Mouse (Mus musculus) MEL (cell line): ENCODE data around the gene Maml3.

ENCODE experiments used
- CTCF ChIP-seq, 3 experiments: IDR thresholded peaks in 2 of 3; conservative IDR thresholded peaks in 1 of 3; 2 replicates each; pipeline ENCODE4 v1.5.1; 2011 to 2012; ENCODE audit warnings: low read length in 3 of 3, low read depth in 2 of 3, mild to moderate bottlenecking in 2 of 3, improper control_type of control experiment in 1 of 3, inconsistent platforms in 1 of 3, mixed read lengths in 1 of 3, moderate library complexity in 1 of 3; ENCODE audit not compliant: control insufficient read depth in 1 of 3, insufficient read depth in 1 of 3, poor library complexity in 1 of 3, severe bottlenecking in 1 of 3
- ELF1 ChIP-seq: IDR thresholded peaks from 2 replicates; pipeline ENCODE4 v1.6.1; 2014; ENCODE audit warnings: low read depth, mild to moderate bottlenecking, inconsistent platforms, low read length, improper control_type of control experiment, moderate library complexity

DNA sequence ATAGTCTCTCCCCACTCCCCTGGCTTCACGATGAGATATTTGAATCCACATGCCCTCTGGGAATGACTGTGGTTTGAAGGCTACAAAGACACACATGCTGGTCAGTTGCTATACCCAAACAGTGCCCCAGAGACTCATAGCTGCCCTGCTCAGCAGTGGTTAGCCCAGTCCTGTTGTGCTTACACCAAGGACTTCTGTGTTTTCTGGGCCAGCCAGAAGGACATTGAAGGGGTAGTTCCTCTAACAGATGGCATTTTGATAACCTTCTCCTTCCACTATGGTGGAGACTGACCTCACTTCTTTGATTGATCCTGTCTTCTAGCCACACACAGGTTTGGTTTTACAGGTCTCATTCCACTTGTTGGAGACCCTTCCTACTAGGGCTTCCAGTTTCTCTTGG, 189.5 kb downstream of the Maml3 start:
- no peak for TF ChIP-seq ELF1
- TF ChIP-seq CTCF (IDR thresholded peaks at IDR 0.05 in 2 of 3, conservative IDR thresholded peaks at IDR 0.05 in 1 of 3; ENCODE audit: control insufficient read depth in 1 of 3, insufficient read depth in 1 of 3, low read depth in 2 of 3, low read length in 3 of 3, poor library complexity in 1 of 3, severe bottlenecking in 1 of 3): no peak
